Mouse (Mus musculus) heart, adult 2 months (tissue): ENCODE measurements around the gene Tbca.

Source experiments
- CTCF ChIP-seq: fragments of 200-600 bp; IDR thresholded peaks from 2 replicates; pipeline ENCODE4 v1.8.1; 2022; ENCODE audit warnings: antibody characterized with exemption, mild to moderate bottlenecking, moderate library complexity
- POLR2A ChIP-seq: fragments of 200-500 bp; IDR thresholded peaks from 2 replicates; pipeline ENCODE4 v1.6.1; 2011; ENCODE audit warnings: mild to moderate bottlenecking, low read depth, low read length, control low read depth; ENCODE audit not compliant: insufficient read depth

GRCm38 (mm10) chr13:94849351-94849750 lies 60.6 kb downstream of the Tbca start:
- no peak for TF ChIP-seq CTCF
- no peak for TF ChIP-seq POLR2A
